Mouse (Mus musculus) midbrain, embryonic 13.5 days (tissue): ENCODE measurements at regions not wholly inside any gene's neighbourhood (a gene's known extent, or its start where the extent isn't known, plus 50 kb on each side); places are given as distances from the start of the nearest gene placed in this dataset.
"Not testable (repeated sequence)": the region's sequence is repeated elsewhere in the genome, so short reads cannot be mapped to it uniquely, and the experiment has no call there.

Experiments
- ATAC-seq: fragments of 200-750 bp; cut with Nextera tagmentation; 2 replicates; pipeline ENCODE4 v1.8.0; 2017; ENCODE audit warnings: mild to moderate bottlenecking, moderate TSS enrichment, moderate library complexity
- H3K27ac ChIP-seq: fragments of 300-500 bp; sonication (generic); 2 replicates; pipeline ENCODE4 v1.5.1; 2015; ENCODE audit warnings: inconsistent platforms, mild to moderate bottlenecking, moderate library complexity
- H3K27me3 ChIP-seq: fragments of 300-500 bp; sonication (generic); 2 replicates; pipeline ENCODE4 v1.6.1; 2015; ENCODE audit warnings: mild to moderate bottlenecking, inconsistent platforms
- H3K36me3 ChIP-seq: fragments of 300-500 bp; sonication (generic); 2 replicates; pipeline ENCODE4 v1.6.1; 2015; ENCODE audit warnings: mild to moderate bottlenecking, inconsistent platforms
- H3K4me1 ChIP-seq: fragments of 300-500 bp; sonication (generic); replicated peaks from 2 replicates; pipeline ENCODE4 v1.6.1; 2015; ENCODE audit warnings: inconsistent platforms
- H3K4me2 ChIP-seq: fragments of 300-500 bp; sonication (generic); replicated peaks from 2 replicates; pipeline ENCODE4 v1.6.1; 2015; ENCODE audit warnings: moderate library complexity, mild to moderate bottlenecking, inconsistent platforms
- H3K4me3 ChIP-seq: fragments of 300-500 bp; sonication (generic); replicated peaks from 2 replicates; pipeline ENCODE4 v1.5.1; 2015; ENCODE audit warnings: mild to moderate bottlenecking, inconsistent platforms
- H3K9ac ChIP-seq: fragments of 300-500 bp; sonication (generic); replicated peaks from 2 replicates; pipeline ENCODE4 v1.6.1; 2015; ENCODE audit warnings: mild to moderate bottlenecking, inconsistent platforms
- H3K9me3 ChIP-seq: fragments of 300-500 bp; sonication (generic); 2 replicates; pipeline ENCODE4 v1.6.1; 2016; ENCODE audit warnings: mild to moderate bottlenecking, inconsistent platforms
- WGBS: fragments of 180-500 bp; shearing (Covaris S2); methylation state at CpG from one replicate; pipeline ENCODE4 v1.1.7; 2015; 5-methylcytosine and 5-hydroxymethylcytosine counted together

DNA sequence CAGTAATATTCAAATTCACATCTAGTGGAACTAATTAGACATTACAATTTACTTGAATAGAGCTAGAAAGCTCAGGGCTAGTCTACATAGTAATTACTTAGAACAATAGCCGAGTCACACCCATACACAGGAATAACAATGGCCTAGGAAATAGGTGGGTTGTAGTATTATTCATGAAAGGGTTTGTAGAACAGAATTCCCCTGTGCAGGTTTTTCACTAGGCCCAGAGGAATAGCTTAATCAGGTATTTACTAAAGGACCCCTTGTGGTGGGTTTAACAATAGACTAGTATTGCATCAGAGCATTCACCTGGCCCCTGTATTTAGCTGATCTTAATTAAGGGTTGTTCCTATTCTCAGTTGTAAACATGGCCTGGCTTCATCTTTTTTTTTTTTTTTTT is 297.9 kb downstream of the Lrrc3b start:
- H3K4me1 ChIP-seq, H3K36me3 ChIP-seq, H3K4me2 ChIP-seq, H3K9ac ChIP-seq, H3K27me3 ChIP-seq, H3K27ac ChIP-seq, H3K9me3 ChIP-seq, ATAC-seq, H3K4me3 ChIP-seq: not testable (repeated sequence)
- 76% methylated on average over 1 of the region's 1 CpGs for WGBS

DNA sequence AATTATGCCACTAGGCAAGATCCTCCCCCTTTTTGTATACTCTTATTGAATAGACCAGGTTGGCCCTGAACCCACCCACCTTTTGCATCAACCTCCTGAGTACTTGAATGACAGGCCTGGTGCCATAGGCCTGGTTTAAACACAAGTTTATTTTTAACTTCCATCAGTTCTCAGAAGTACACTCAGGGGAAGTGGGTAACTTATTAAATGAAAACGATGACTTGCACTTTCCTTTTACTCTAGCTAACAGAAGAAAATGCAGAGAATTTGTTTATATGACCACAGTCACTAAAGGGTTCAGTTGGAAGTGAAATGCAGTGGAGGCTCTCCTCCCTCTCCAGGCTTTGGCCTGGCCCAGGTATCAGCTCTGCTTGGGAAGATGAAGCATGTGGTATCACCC is 295.9 kb downstream of the Lrrc3b start:
- no peak overlapping the region for H3K9ac ChIP-seq
- H3K36me3 ChIP-seq: no peaks in the 10 kb centered on the region
- no peaks in the 10 kb centered on the region for H3K9me3 ChIP-seq
- H3K4me3 ChIP-seq: no peak overlapping the region
- ATAC-seq: no peak
- no peaks in the 10 kb centered on the region for H3K4me1 ChIP-seq
- no peak overlapping the region for H3K27ac ChIP-seq
- 84% methylated on average over 1 of the region's 1 CpGs for WGBS
- H3K27me3 ChIP-seq: no peaks in the 10 kb centered on the region
- no peak overlapping the region for H3K4me2 ChIP-seq

DNA sequence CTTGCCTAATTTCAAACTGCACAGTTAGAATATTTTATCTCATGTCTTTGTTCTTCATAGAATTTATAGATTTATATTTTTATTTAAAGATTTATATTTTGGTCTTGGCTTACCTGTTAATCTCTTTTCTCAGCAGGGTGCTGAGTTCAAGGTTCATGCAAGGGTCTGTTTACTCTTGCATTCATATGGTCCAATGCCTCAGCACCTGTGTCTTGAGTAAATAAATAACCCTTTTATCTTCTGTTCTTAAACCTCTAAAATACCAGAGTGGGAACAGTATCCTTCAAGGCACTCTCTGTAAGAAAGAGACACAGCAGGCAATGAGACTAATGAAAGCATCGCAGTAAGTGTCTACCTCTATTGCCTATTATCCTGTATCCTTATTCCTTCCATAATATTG is 290.3 kb downstream of the Lrrc3b start:
- Histone ChIP-seq H3K9me3 (no peaks in the 10 kb centered on the region), H3K36me3 (no peaks in the 10 kb centered on the region), H3K9ac (no peak overlapping the region), H3K27ac (no peak overlapping the region), H3K4me3 (no peak overlapping the region), H3K27me3 (no peaks in the 10 kb centered on the region), H3K4me2 (no peak overlapping the region), H3K4me1 (no peaks in the 10 kb centered on the region)
- ATAC-seq: no peak
- WGBS: 93% methylated on average over 1 of the region's 1 CpGs
